Mouse (Mus musculus): ENCODE data around the gene Gm28308.

Gm28308 gene

GRCm38 (mm10) chr6:52180726-52181125, 32.4 kb downstream of the Gm28308 start:
- DNase-seq = no peak

GRCm38 (mm10) chr6:52180213-52180710, 32.9 kb downstream of the Gm28308 start:
- no peak for DNase-seq

- DNase-seq = no peak
Observed at GRCm38 (mm10) chr6:52179690-52180089, 33.4 kb downstream of the Gm28308 start.

- DNase-seq = no peak
Observed at GRCm38 (mm10) chr6:52178918-52179665, 34.0 kb downstream of the Gm28308 start.

- DNase-seq = no peak
Observed at GRCm38 (mm10) chr6:52177806-52178205, 35.3 kb downstream of the Gm28308 start.

GRCm38 (mm10) chr6:52177061-52177735, 35.9 kb downstream of the Gm28308 start, which contains the start of gene 5730596B20Rik:
5730596B20Rik (plus strand) TSS chr6:52177498.
- no peak for DNase-seq

- DNase-seq = no peak
Observed at GRCm38 (mm10) chr6:52176391-52176790, 36.7 kb downstream of the Gm28308 start.

- no peak for DNase-seq
Observed at GRCm38 (mm10) chr6:52175864-52176263, 37.3 kb downstream of the Gm28308 start.

GRCm38 (mm10) chr6:52174968-52175751, 38.0 kb downstream of the Gm28308 start:
- DNase-seq = no peak

- DNase-seq = no peak
Observed at GRCm38 (mm10) chr6:52173648-52174047, 39.5 kb downstream of the Gm28308 start.

GRCm38 (mm10) chr6:52172501-52172900, 40.6 kb downstream of the Gm28308 start:
- no peak for DNase-seq

- DNase-seq = no peak
Observed at GRCm38 (mm10) chr6:52171938-52172337, 41.2 kb downstream of the Gm28308 start.

GRCm38 (mm10) chr6:52171331-52171730, 41.8 kb downstream of the Gm28308 start:
- DNase-seq = no peak

GRCm38 (mm10) chr6:52170898-52171223, 42.3 kb downstream of the Gm28308 start:
- no peak for DNase-seq

- no peak for DNase-seq
Observed at GRCm38 (mm10) chr6:52170166-52170897, 42.8 kb downstream of the Gm28308 start.

GRCm38 (mm10) chr6:52169499-52170165, 43.5 kb downstream of the Gm28308 start:
- DNase-seq = no peak

GRCm38 (mm10) chr6:52168191-52169055, 44.7 kb downstream of the Gm28308 start:
- DNase-seq = no peak

GRCm38 (mm10) chr6:52167736-52168161, 45.4 kb downstream of the Gm28308 start:
- DNase-seq = no peak

GRCm38 (mm10) chr6:52167176-52167575, 46.0 kb downstream of the Gm28308 start:
- no peak for DNase-seq

GRCm38 (mm10) chr6:52166431-52167077, 46.6 kb downstream of the Gm28308 start:
- DNase-seq = no peak
